Mouse (Mus musculus) lung, postnatal 4 days (tissue): Measurements from ENCODE around the gene Pold3.
"Not testable (repeated sequence)": the region's sequence is repeated elsewhere in the genome, so short reads cannot be mapped to it uniquely, and the experiment has no call there.

Experiments used
- DNase-seq, 2 experiments: peaks; one replicate each; pipeline ENCODE4 v3.0.0; 2021

Pold3 gene

GRCm38 (mm10) chr7:100108341-100108740 lies 13.0 kb downstream of the Pold3 start:
- no peak for DNase-seq

GRCm38 (mm10) chr7:100104677-100105076 lies 16.7 kb downstream of the Pold3 start:
- no peak for DNase-seq

- no peak for DNase-seq
Observed at GRCm38 (mm10) chr7:100100031-100100595, 21.3 kb downstream of the Pold3 start.

GRCm38 (mm10) chr7:100086891-100087290 lies 34.5 kb downstream of the Pold3 start:
- no peak for DNase-seq

- no peak for DNase-seq
Observed at GRCm38 (mm10) chr7:100086159-100086755, 35.1 kb downstream of the Pold3 start.

- no peak for DNase-seq
Observed at GRCm38 (mm10) chr7:100083812-100084211, 37.6 kb downstream of the Pold3 start.

GRCm38 (mm10) chr7:100082836-100083235 lies 38.5 kb downstream of the Pold3 start:
- no peak for DNase-seq

GRCm38 (mm10) chr7:100080087-100080781 lies 41.1 kb downstream of the Pold3 start:
- no peak for DNase-seq

- no peak for DNase-seq
Observed at GRCm38 (mm10) chr7:100077071-100077470, 44.3 kb downstream of the Pold3 start.

GRCm38 (mm10) chr7:100076296-100076695 lies 45.1 kb downstream of the Pold3 start:
- no peak for DNase-seq

- peak; percentile 8 to 69 for DNase-seq
Observed at GRCm38 (mm10) chr7:100073959-100074358, 47.4 kb downstream of the Pold3 start.

- not testable (repeated sequence) for DNase-seq
Observed at GRCm38 (mm10) chr7:100052991-100053390, 68.4 kb downstream of the Pold3 start.

GRCm38 (mm10) chr7:100051904-100052303 lies 69.5 kb downstream of the Pold3 start:
- DNase-seq: no peak

GRCm38 (mm10) chr7:100046486-100046885 lies 74.9 kb downstream of the Pold3 start:
- peak in 1 of 2 experiments; percentile 9 for DNase-seq

GRCm38 (mm10) chr7:100043605-100044031 lies 77.7 kb downstream of the Pold3 start:
- peak in 1 of 2 experiments; percentile 20 for DNase-seq

GRCm38 (mm10) chr7:100043096-100043495 lies 78.3 kb downstream of the Pold3 start:
- peak in 1 of 2 experiments; percentile 15 for DNase-seq

GRCm38 (mm10) chr7:100042120-100042519 lies 79.2 kb downstream of the Pold3 start:
- DNase-seq: peak in 1 of 2 experiments; percentile 22

GRCm38 (mm10) chr7:100036495-100036894 lies 84.9 kb downstream of the Pold3 start:
- DNase-seq: no peak

GRCm38 (mm10) chr7:100036050-100036449 lies 85.3 kb downstream of the Pold3 start:
- DNase-seq: no peak

- DNase-seq: no peak
Observed at GRCm38 (mm10) chr7:100034815-100035463, 86.4 kb downstream of the Pold3 start.

- no peak for DNase-seq
Observed at GRCm38 (mm10) chr7:100033672-100034071, 87.7 kb downstream of the Pold3 start.
